In the genomic region with DNA sequence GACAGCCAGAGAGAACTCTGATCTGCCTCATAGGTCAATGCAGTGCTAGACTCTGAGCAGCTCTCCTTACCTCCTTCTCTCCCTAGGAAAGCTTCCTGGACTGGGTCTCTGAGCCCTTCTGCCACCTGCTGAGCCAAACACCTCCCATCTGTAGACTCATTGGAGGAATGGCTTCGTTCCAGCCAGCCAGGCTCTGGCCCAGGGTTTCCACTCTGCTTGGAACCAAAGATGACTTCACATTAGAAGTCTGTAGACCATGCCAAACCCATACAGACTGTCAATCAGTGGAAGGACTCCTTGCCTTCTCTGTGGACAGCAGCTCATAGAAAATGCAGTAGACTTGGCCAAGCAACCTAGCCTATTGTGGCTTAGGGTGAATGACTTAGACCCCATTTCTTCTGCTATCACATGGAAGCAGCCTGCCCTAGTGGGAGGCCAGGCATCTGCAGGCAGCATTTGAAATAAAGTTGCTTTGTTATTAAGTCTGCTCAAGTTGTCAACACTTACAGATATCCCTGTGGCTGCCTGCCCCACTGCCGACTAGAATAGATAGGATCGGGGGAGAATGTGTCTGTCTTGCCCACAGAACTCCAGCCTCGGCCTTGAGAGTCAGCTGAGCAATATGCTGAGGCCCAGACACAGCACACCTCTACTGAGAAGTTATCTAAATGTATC, we compare ENCODE assay signal across 9 mouse cellular contexts.
DNase-seq lines count a peak whose midpoint lies in the region; ATAC-seq and TF ChIP-seq lines count a peak whose summit lies in the region.
"Had no signal": no experiment of that assay in that cellular context is flagged by ENCODE, and none has a peak within 500 bp of the region (broad histone marks: within the 10 kb centered on the region; RNA-seq: fewer than 3 reads in every experiment).

No protein-coding gene starts in this region.

- H3K4me3 ChIP-seq in forebrain, embryonic 13.5 days = no peak overlapping the region
- no peak overlapping the region for H3K4me3 ChIP-seq in forebrain, embryonic 12.5 days (replicated peaks)
- no peak overlapping the region for H3K4me3 ChIP-seq in heart, embryonic 15.5 days
- no peak overlapping the region for H3K4me3 ChIP-seq in intestine, postnatal 0 days (ENCODE audit: low read depth, low read length)
- H3K4me3 ChIP-seq: limb, embryonic 13.5 days had no signal

- no peak overlapping the region for H3K9ac ChIP-seq in forebrain, embryonic 13.5 days
- no peak overlapping the region for H3K9ac ChIP-seq in forebrain, embryonic 12.5 days
- H3K9ac ChIP-seq in heart, embryonic 15.5 days = no peak overlapping the region
- H3K9ac ChIP-seq in intestine, postnatal 0 days (ENCODE audit: low read depth, low read length) = no peak overlapping the region
- H3K9ac ChIP-seq: limb, embryonic 13.5 days had no signal

- 81% methylated on average over 4 of the region's 4 CpGs for WGBS in forebrain, embryonic 13.5 days
- WGBS in forebrain, embryonic 12.5 days = 86% methylated on average over 4 of the region's 4 CpGs
- 31% methylated on average over 4 of the region's 4 CpGs for WGBS in heart, embryonic 15.5 days
- WGBS in intestine, postnatal 0 days = 81% methylated on average over 4 of the region's 4 CpGs

- no peaks in the 10 kb centered on the region for H3K27me3 ChIP-seq in forebrain, embryonic 13.5 days
- H3K27me3 ChIP-seq in forebrain, embryonic 12.5 days = no peaks in the 10 kb centered on the region
- H3K27me3 ChIP-seq in heart, embryonic 15.5 days = no peaks in the 10 kb centered on the region
- H3K27me3 ChIP-seq in intestine, postnatal 0 days (replicated peaks; ENCODE audit: control insufficient read depth, insufficient read depth, low read length) = no peaks in the 10 kb centered on the region
- H3K27me3 ChIP-seq: limb, embryonic 13.5 days had no signal

- DNase-seq in 3134 (ENCODE audit: extremely low read depth, insufficient read length, low spot score) = peak; percentile 23
- peak; percentile 83 to 84 for DNase-seq in cerebellum, postnatal 14 days
- peak; percentile 50 to 72 for DNase-seq in lung, postnatal 4 days
- no peak for DNase-seq in frontal cortex, postnatal 25 days (ENCODE audit: low spot score in 2 of 2)

- TF ChIP-seq CTCF in intestine, postnatal 0 days (IDR thresholded peaks at IDR 0.05; ENCODE audit: low read depth) = no peak

- peaks cover 5% of the 10 kb centered on the region for H3K4me1 ChIP-seq in forebrain, embryonic 13.5 days
- H3K4me1 ChIP-seq in forebrain, embryonic 12.5 days = peaks cover 5% of the 10 kb centered on the region; the same call in 1 of the 2 replicates
- peaks cover 46% of the 10 kb centered on the region for H3K4me1 ChIP-seq in heart, embryonic 15.5 days (replicated peaks)
- 0 out of 2 replicates have a peak, but pooled peaks cover 4% of the 10 kb centered on the region for H3K4me1 ChIP-seq in intestine, postnatal 0 days (replicated peaks; ENCODE audit: control insufficient read depth, insufficient read depth, low read length)

- peaks cover 21% of the 10 kb centered on the region for H3K36me3 ChIP-seq in forebrain, embryonic 13.5 days (ENCODE audit: poor library complexity, severe bottlenecking)
- H3K36me3 ChIP-seq in forebrain, embryonic 12.5 days (replicated peaks) = peaks cover 23% of the 10 kb centered on the region
- H3K36me3 ChIP-seq in heart, embryonic 15.5 days = peaks cover 15% of the 10 kb centered on the region
- H3K36me3 ChIP-seq in intestine, postnatal 0 days (ENCODE audit: control insufficient read depth, insufficient read depth) = peaks cover 25% of the 10 kb centered on the region

- no peak overlapping the region for H3K4me2 ChIP-seq in forebrain, embryonic 13.5 days
- no peak overlapping the region for H3K4me2 ChIP-seq in forebrain, embryonic 12.5 days
- H3K4me2 ChIP-seq in heart, embryonic 15.5 days = no peak overlapping the region
- no peak overlapping the region for H3K4me2 ChIP-seq in intestine, postnatal 0 days (replicated peaks; ENCODE audit: low read depth)
- H3K4me2 ChIP-seq: limb, embryonic 13.5 days had no signal

- H3K27ac ChIP-seq in forebrain, embryonic 13.5 days = no peak overlapping the region
- no peak overlapping the region for H3K27ac ChIP-seq in forebrain, embryonic 12.5 days
- H3K27ac ChIP-seq in heart, embryonic 15.5 days = peak overlapping the region; percentile 61
- no peak overlapping the region for H3K27ac ChIP-seq in intestine, postnatal 0 days (ENCODE audit: low read depth, low read length)
- H3K27ac ChIP-seq: limb, embryonic 13.5 days had no signal

- ATAC-seq in forebrain, embryonic 13.5 days = peak; percentile 70; the same call in 1 of the 2 replicates
- no peak for ATAC-seq in forebrain, embryonic 12.5 days (ENCODE audit: low FRiP score)
- ATAC-seq in heart, embryonic 15.5 days (replicated peaks; ENCODE audit: insufficient number of reproducible peaks, insufficient read depth, low FRiP score, low read depth) = peak; percentile 74
- no peak for ATAC-seq in intestine, postnatal 0 days

- no peaks in the 10 kb centered on the region for H3K9me3 ChIP-seq in forebrain, embryonic 13.5 days (replicated peaks)
- no peaks in the 10 kb centered on the region for H3K9me3 ChIP-seq in forebrain, embryonic 12.5 days
- no peaks in the 10 kb centered on the region for H3K9me3 ChIP-seq in heart, embryonic 15.5 days (replicated peaks)
- no peaks in the 10 kb centered on the region for H3K9me3 ChIP-seq in intestine, postnatal 0 days (ENCODE audit: control insufficient read depth)
- H3K9me3 ChIP-seq: limb, embryonic 13.5 days had no signal

Comparison
In these comparisons a context has a peak if more than half of its experiments do, and no peak if none do; other contexts are left out.
1. ATAC-seq: peak in forebrain, embryonic 13.5 days (single experiment) and heart, embryonic 15.5 days (single experiment); none in forebrain, embryonic 12.5 days (single experiment) and intestine, postnatal 0 days (single experiment).
2. DNase-seq: peak in 3134 (single experiment), cerebellum, postnatal 14 days (2 of 2) and lung, postnatal 4 days (2 of 2); none in frontal cortex, postnatal 25 days (0 of 2).